27 mouse cellular contexts compared by ENCODE assay signal in genomic region chr2:73690783-73691604, GRCm38 (mm10).
DNase-seq lines count a peak whose midpoint lies in the region; ATAC-seq and TF ChIP-seq lines count a peak whose summit lies in the region.
"Had no signal": no experiment of that assay in that cellular context is flagged by ENCODE, and none has a peak within 500 bp of the region (broad histone marks: within the 10 kb centered on the region; RNA-seq: fewer than 3 reads in every experiment).

No protein-coding gene starts in this region.

- no peak overlapping the region for H3K4me3 ChIP-seq in midbrain, embryonic 11.5 days (ENCODE audit: low read depth, low read length)
- H3K4me3 ChIP-seq in midbrain, embryonic 14.5 days (replicated peaks; ENCODE audit: low read depth, low read length), result no peak overlapping the region
- H3K4me3 ChIP-seq in cortical plate, adult 2 months (ENCODE audit: insufficient read depth, low read length), result no peak overlapping the region
- H3K4me3 ChIP-seq in limb, embryonic 13.5 days, result no peak overlapping the region
- H3K4me3 ChIP-seq: embryonic facial prominence, embryonic 13.5 days; erythroblast, embryonic 14.5 days; forebrain, embryonic 12.5 days; heart, embryonic 12.5 days; intestine, embryonic 15.5 days; liver, embryonic 12.5 days; neural tube, embryonic 15.5 days had no signal

- 84% methylated on average over 6 of the region's 6 CpGs for WGBS in midbrain, embryonic 11.5 days
- 81% methylated on average over 6 of the region's 6 CpGs for WGBS in midbrain, embryonic 14.5 days
- WGBS in limb, embryonic 13.5 days, result 66% methylated on average over 6 of the region's 6 CpGs

- H3K27ac ChIP-seq in midbrain, embryonic 11.5 days (ENCODE audit: low read depth, low read length), result no peak overlapping the region
- H3K27ac ChIP-seq in midbrain, embryonic 14.5 days (replicated peaks; ENCODE audit: low read depth, low read length), result no peak overlapping the region
- peak overlapping the region; percentile 42; the same call in 1 of the 2 replicates for H3K27ac ChIP-seq in cortical plate, adult 2 months (ENCODE audit: insufficient read depth, low read length)
- peak overlapping the region; percentile 73 for H3K27ac ChIP-seq in limb, embryonic 13.5 days
- H3K27ac ChIP-seq: embryonic facial prominence, embryonic 13.5 days; forebrain, embryonic 12.5 days; hindbrain, embryonic 14.5 days; intestine, embryonic 15.5 days; liver, embryonic 12.5 days; neural tube, embryonic 15.5 days had no signal

- no peak overlapping the region for H3K4me2 ChIP-seq in midbrain, embryonic 11.5 days
- H3K4me2 ChIP-seq in midbrain, embryonic 14.5 days (ENCODE audit: low read length), result no peak overlapping the region
- no peak overlapping the region for H3K4me2 ChIP-seq in limb, embryonic 13.5 days (replicated peaks)
- H3K4me2 ChIP-seq: embryonic facial prominence, embryonic 13.5 days; forebrain, embryonic 12.5 days; heart, embryonic 12.5 days; hindbrain, embryonic 14.5 days; intestine, embryonic 15.5 days; liver, embryonic 12.5 days; neural tube, embryonic 15.5 days had no signal

- H3K9me3 ChIP-seq in midbrain, embryonic 11.5 days (ENCODE audit: control insufficient read depth, low read length), result no peaks in the 10 kb centered on the region
- H3K9me3 ChIP-seq in midbrain, embryonic 14.5 days (ENCODE audit: control insufficient read depth, low read length), result no peaks in the 10 kb centered on the region
- H3K9me3 ChIP-seq in limb, embryonic 13.5 days, result peaks cover 5% of the 10 kb centered on the region; the same call in 1 of the 2 replicates
- H3K9me3 ChIP-seq: intestine, embryonic 15.5 days; liver, embryonic 12.5 days; neural tube, embryonic 15.5 days had no signal

- H3K27me3 ChIP-seq in midbrain, embryonic 11.5 days (ENCODE audit: control insufficient read depth, insufficient read depth, low read length), result no peaks in the 10 kb centered on the region
- H3K27me3 ChIP-seq in midbrain, embryonic 14.5 days (ENCODE audit: control insufficient read depth, insufficient read depth, low read length), result no peaks in the 10 kb centered on the region
- no peaks in the 10 kb centered on the region for H3K27me3 ChIP-seq in limb, embryonic 13.5 days
- H3K27me3 ChIP-seq: embryonic facial prominence, embryonic 13.5 days; forebrain, embryonic 12.5 days; heart, embryonic 12.5 days; intestine, embryonic 15.5 days; liver, embryonic 12.5 days; neural tube, embryonic 15.5 days had no signal

- no peak for DNase-seq in frontal cortex, postnatal 10 days (ENCODE audit: low spot score in 2 of 2)
- peak; percentile 19 for DNase-seq in midbrain, embryonic 11.5 days (ENCODE audit: low spot score, missing footprints)
- no peak for DNase-seq in midbrain, embryonic 14.5 days
- no peak for DNase-seq in lung, adult 18-20 months
- DNase-seq: adrenal gland, postnatal 25 days; cerebellum, adult 11 months; cerebellum, postnatal 14 days; gastrocnemius, postnatal 10 days; heart, adult 11 months; heart, postnatal 10 days; kidney, adult 8-10 months; lung, adult 2 months; lung, postnatal 14 days; right cerebral cortex, postnatal 14 days; thymus, postnatal 14 days had no signal

- no peak for TF ChIP-seq CTCF in cortical plate, adult 2 months (IDR thresholded peaks at IDR 0.05; ENCODE audit: extremely low read depth, insufficient read depth, low read length)

- H3K36me3 ChIP-seq in midbrain, embryonic 11.5 days (ENCODE audit: control insufficient read depth, insufficient read depth, low read length), result no peaks in the 10 kb centered on the region
- 0 out of 2 replicates have a peak, but pooled peaks cover 3% of the 10 kb centered on the region for H3K36me3 ChIP-seq in midbrain, embryonic 14.5 days (ENCODE audit: control insufficient read depth, insufficient read depth, low read length)
- H3K36me3 ChIP-seq in limb, embryonic 13.5 days, result peaks cover 8% of the 10 kb centered on the region
- H3K36me3 ChIP-seq: heart, embryonic 12.5 days; intestine, embryonic 15.5 days; liver, embryonic 12.5 days; neural tube, embryonic 15.5 days had no signal

- no peak for TF ChIP-seq POLR2A in cortical plate, adult 2 months (IDR thresholded peaks at IDR 0.05; ENCODE audit: extremely low read depth, insufficient read depth, low read length)

- peak; percentile 88 for ATAC-seq in frontal cortex, adult (ENCODE audit: low TSS enrichment)
- no peak for ATAC-seq in midbrain, embryonic 11.5 days (ENCODE audit: low FRiP score)
- ATAC-seq in midbrain, embryonic 14.5 days (ENCODE audit: low FRiP score, low TSS enrichment), result no peak
- ATAC-seq in limb, embryonic 13.5 days (ENCODE audit: low FRiP score, low read depth), result no peak
- ATAC-seq: CD4-positive, CD25-positive, alpha-beta regulatory T cell, adult 4 months; intestine, embryonic 15.5 days; liver, embryonic 12.5 days had no signal

- no peak overlapping the region for H3K9ac ChIP-seq in midbrain, embryonic 11.5 days (ENCODE audit: low read length)
- H3K9ac ChIP-seq in midbrain, embryonic 14.5 days (replicated peaks; ENCODE audit: low read length), result no peak overlapping the region
- no peak overlapping the region for H3K9ac ChIP-seq in limb, embryonic 13.5 days
- H3K9ac ChIP-seq: embryonic facial prominence, embryonic 13.5 days; forebrain, embryonic 12.5 days; heart, embryonic 12.5 days; hindbrain, embryonic 14.5 days; intestine, embryonic 15.5 days; liver, embryonic 12.5 days; neural tube, embryonic 15.5 days had no signal

- no peaks in the 10 kb centered on the region for H3K4me1 ChIP-seq in midbrain, embryonic 11.5 days (ENCODE audit: control insufficient read depth, insufficient read depth, low read length)
- H3K4me1 ChIP-seq in midbrain, embryonic 14.5 days (ENCODE audit: control insufficient read depth, insufficient read depth, low read length), result no peaks in the 10 kb centered on the region
- H3K4me1 ChIP-seq in cortical plate, adult 2 months (ENCODE audit: control insufficient read depth, insufficient read depth, low read length), result peaks cover 6% of the 10 kb centered on the region; the same call in 1 of the 2 replicates
- peaks cover 12% of the 10 kb centered on the region for H3K4me1 ChIP-seq in limb, embryonic 13.5 days
- H3K4me1 ChIP-seq: forebrain, embryonic 12.5 days; intestine, embryonic 15.5 days; liver, embryonic 12.5 days; neural tube, embryonic 15.5 days had no signal

Comparison
In these comparisons a context has a peak if more than half of its experiments do, and no peak if none do; other contexts are left out.
1. H3K27ac ChIP-seq: peak in cortical plate, adult 2 months (single experiment) and limb, embryonic 13.5 days (single experiment); none in midbrain, embryonic 11.5 days (single experiment) and midbrain, embryonic 14.5 days (single experiment).